Mouse (Mus musculus): ENCODE results near the gene Hoxc13.

The Hoxc13 gene

DNA sequence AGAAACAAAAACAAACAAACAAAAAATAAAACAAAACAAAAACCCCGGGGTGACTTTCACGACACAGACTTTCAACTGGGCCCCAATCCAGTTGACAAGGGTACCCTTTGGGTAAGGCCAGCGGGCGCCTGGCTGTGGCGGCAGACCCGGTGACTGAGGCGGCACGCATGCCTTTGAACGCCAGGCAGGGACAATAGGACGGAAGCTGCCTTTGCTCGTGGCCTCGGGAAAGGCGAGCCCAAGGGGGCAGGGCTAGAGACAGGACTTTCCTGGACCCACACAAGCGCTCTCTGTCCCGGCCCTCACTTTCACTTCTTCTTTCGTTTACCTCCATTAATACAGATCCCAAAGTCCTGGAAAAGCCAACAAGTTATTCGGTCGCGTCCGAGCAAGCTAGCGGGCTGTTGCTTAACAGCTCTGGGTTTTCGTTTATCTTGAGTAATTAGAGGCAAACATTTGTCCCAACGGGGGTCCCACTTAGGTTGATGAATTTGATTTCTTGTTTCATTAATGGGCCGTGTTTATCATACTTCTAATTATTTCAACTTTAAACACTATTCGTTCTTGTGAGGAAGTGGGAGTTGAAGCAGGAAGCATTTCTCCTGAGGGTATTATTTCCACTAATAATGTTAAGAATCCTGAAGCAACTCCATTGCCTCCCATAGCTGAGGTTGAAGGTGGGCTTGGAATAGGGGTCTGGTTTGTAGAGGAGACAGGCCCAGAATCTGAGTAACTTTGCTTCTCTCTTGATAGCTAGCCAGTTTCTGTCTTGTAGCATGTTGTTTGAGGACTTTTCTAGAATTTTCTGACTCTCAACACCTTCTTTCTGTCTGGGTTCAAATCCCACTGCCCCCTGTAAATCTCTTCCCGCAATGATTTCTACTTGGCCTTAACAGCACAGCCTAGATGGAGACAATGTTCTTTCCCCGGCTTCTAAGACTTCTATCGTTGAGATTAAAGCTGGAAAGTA, 43.1 kb downstream of the Hoxc13 start:
- no peak for DNase-seq (ENCODE audit: low read depth, low spot score)

DNA sequence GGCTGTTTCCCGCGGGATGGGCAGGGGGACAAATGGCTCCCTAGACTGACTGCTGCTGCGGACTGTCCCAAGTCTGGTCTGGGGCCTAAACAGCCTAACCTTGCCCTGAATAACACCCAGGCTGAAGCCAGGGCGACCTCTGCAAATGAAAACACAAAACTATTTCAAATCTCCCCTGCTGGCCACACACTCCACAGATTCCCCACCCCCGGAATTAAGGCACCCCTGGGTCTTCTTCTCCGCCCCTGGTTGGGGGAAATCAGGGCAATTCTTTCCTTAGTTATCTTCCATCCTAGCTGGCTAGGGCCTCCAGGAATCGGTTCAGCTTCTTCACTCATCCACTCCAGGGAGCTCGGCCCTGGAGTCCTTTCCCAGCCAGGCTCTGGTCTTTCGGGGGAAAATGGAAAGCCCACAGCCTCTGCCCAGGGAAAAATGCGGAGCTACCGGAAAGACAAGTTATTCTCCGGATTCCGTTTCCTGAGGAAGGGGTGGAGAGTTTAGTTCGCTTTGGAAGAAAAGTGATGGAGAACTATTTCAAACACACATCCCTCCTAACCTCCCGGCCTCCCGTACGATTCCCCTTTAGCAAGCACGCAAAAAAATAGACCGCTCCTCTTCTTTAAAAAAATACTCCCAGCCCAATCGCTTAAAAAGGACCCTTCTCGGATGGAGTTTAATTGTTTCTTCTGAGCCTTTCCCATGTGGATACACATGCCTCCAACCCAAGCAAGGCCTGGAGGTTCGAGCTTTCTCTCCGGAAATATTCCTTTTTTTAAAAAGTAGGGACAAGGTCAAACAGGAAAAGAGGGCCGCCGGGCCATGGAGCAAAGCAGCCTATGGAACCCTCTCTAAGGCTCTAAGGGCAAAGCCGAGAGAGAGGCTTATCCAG, 44.3 kb downstream of the Hoxc13 start:
- DNase-seq (ENCODE audit: low read depth, low spot score) = no peak

DNA sequence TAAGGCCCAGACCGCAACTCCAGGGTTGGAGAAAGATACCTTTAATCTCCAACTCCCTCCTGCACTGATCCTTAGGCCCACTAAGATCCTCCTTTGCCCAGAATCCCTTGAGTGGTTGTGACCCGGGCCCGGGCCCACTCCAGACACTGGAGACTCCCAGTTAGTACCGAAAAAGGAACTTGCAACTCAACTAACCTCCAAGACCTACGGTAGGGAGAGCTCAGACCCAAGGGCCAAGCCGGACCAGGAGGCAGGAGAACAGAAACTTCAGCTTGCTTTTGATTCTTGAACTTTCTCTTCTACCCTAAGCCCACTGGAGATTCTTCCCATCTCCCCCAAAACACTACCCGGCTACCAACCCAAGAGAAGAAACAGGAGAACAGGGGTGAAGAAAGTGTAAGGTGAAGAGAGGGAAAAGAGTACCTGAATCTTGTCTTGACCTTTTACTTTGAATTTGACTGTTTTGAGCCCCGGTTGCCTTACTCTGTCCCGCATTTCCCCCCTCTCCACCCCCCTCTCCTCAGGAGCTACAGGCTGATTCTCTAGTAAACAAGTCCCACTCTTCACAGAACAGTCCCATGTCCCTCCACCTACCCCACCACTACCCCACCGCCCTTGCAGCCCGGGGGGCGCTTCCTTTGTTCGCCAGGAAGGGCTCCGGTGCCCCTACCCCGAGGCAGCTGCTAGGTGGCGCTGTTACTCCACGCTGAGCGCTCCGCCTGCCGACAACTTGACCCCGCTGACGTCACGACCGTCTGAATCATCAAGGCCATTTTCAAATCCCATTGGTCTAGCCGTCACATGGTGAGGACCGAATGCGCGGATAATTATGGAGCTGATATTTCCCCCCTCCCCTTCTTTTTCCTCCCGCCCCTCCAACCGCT, 45.2 kb downstream of the Hoxc13 start:
- peak; percentile 89 for DNase-seq (ENCODE audit: low read depth, low spot score)

DNA sequence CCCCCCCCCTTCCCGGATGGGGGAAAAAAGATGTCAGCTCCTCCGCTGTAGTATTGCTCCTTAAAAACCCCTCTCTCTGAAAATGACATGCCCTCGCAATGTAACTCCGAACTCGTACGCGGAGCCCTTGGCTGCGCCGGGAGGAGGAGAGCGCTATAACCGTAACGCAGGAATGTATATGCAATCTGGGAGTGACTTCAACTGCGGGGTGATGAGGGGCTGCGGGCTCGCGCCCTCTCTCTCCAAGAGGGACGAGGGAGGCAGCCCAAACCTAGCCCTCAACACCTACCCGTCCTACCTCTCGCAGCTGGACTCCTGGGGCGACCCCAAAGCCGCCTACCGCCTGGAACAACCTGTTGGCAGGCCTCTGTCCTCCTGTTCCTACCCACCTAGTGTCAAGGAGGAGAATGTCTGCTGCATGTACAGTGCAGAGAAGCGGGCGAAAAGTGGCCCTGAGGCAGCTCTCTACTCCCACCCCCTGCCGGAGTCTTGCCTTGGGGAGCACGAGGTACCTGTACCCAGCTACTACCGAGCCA, 45.9 kb downstream of the Hoxc13 start, which contains the start of gene Hoxc10:
Hoxc10 (plus strand) TSS at position 21 of the 536 bp plus-strand sequence.
- DNase-seq (ENCODE audit: low read depth, low spot score) = no peak

DNA sequence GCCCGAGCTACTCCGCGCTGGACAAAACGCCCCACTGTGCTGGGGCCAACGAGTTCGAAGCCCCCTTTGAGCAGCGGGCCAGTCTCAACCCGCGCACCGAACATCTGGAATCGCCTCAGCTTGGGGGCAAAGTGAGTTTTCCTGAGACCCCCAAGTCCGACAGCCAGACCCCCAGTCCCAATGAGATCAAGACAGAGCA, 46.3 kb downstream of the Hoxc13 start, which contains the start of gene Hoxc5:
Hoxc5 (plus strand) TSS at position 132 of the 199 bp plus-strand sequence.
- no peak for DNase-seq (ENCODE audit: low read depth, low spot score)

DNA sequence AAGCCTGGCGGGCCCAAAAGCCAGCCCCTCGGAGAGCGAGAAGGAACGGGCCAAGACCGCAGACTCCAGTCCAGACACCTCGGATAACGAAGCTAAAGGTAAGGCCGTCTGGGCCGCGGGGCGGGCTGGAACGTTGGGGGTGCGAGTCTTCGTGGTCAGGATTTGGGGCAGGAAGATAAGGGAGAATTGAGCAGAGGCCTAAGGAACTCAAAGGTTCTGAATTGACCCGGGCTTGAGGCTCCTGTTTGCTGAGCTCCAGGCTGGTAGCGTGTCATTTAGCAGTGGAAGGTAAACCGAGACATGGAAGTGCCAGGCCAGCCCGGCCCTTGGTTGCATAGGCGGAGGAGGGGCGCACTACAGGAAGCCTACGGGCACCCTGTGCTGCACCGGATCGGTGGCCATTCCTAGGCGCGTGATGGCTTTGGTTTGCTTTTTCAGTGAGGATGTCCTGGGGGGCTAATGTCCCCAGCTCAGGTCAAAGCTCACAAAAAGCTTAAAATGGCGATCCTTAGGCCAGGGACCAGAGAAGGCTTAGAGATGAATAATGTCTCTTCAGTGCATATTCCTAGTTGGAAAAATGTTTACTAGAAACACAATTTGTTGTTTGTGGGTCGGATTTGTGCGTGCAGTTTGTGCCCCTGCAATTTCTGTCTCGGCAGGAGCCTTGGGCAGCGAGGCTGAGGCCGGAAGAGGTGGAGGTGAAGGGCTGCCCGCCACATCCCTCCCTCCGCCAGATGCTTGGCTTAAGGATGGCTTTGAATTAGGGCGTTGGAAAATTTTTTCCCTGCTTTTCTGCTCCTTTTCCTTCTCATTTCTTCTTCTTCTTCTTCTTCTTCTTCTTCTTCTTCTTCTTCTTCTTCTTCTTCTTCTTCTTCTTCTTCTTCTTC, 46.9 kb downstream of the Hoxc13 start:
- no peak for DNase-seq (ENCODE audit: low read depth, low spot score)

DNA sequence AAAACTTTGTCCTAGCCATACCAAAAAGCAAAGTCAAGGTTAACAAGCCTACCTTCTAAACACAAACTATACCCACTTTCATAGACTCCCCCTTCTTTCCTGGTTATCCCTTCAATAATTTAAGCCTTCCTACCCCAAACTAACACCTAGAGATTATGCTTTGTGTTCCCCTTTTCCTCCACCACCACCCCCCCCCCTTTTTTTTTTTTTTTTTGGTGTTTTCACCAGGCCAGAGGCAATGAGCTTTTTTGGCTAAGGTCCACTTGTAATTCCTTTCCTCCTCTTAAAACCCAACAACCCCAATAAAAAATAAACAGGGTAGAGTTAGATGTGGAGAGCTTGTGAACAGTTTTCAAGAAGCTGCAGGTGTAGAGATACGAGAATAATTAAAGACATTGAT, 48.4 kb downstream of the Hoxc13 start:
- no peak for DNase-seq (ENCODE audit: low read depth, low spot score)

DNA sequence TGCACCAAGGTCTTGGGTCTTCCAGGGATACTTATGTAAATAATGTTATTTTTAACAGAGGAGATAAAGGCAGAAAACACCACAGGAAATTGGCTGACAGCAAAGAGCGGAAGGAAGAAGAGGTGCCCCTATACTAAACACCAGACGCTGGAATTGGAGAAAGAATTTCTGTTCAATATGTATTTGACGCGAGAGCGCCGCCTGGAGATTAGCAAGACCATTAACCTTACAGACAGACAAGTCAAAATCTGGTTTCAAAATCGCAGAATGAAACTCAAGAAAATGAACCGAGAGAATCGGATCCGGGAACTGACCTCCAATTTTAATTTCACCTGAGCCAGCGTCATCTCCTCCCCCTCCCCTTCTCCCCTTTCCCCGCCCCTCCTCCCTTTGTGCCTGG, 49.8 kb downstream of the Hoxc13 start:
- peak; percentile 46 for DNase-seq (ENCODE audit: low read depth, low spot score)

DNA sequence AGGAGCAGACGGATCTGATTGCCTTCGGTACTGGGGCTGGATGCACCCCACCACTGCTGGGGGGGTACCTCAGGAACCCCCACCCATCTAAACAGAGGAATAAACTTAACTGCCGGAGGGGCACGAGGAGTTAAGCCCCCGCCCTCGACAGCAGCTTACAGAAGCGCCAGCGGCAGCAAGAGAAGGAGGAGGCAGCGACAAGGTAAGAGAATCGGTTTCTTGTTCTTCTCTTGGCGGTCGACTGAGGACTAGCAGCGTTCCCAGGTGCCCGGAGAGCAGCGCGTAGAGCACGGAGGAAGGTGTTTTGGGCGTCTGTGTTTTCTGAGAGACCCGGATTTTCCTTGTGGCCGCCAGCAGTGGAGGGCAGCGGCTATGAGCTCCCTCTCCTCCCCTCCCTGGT, 51.4 kb downstream of the Hoxc13 start:
- no peak for DNase-seq (ENCODE audit: low read depth, low spot score)

DNA sequence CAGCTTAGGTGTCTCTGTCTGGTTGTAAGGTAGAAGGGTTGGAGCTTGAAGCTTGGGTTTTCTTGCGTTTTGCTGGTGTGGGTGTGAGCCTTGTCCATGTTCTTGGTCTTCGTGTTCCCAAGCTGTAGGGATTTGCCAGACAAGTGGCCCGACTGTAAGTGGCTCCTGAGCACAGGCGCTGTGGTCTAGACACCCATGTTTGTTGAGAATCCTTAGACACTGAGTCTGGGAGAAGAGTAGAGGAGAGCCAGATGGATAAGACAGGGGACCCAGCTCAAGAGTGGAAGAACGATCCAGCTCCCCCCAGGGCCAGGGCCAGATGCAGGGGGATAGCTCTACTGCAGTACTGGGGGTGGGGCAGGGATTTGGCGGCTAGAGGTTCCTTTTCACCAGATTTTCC, 51.9 kb downstream of the Hoxc13 start:
- DNase-seq (ENCODE audit: low read depth, low spot score) = no peak

DNA sequence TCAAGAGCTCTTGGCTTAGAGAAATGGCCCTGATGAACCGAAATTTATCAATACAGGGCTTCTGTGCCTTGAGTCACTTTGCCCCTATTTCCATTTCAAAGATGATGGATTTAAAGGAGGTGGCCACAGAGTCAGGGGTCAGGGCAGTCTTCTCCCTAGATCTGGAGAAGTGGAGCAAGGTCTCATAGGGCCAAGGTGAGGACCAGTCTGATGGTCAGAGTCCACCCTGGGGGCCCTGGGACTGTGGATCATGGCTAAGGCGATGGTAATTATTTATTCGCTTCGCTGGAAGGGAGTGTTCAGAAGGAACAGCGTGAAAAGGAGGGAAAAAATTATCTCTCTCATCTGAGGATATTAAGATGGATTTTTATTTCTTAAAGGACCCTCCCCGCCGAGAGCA, 54.1 kb downstream of the Hoxc13 start:
- no peak for DNase-seq (ENCODE audit: low read depth, low spot score)

DNA sequence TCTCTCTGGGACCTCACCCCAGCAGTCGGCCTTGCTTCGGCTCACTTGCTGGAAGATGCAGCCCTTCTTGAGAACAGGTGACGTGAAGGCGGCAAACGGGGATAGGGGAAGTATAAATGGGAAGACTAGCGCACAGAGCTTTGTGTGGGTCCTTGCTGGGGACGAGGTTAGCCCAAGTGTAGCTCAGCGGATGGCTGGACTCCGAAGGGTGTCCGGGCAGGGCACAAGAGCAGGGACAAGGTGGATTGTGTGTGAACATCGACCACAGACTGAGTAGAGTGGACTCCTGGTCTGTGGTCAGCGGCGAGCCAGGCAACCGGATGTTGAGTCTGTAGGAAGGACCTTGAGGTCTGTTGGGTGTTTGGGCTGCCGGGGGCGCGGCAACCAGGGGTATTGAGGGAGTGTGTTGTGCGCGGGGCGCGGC, 54.8 kb downstream of the Hoxc13 start:
- DNase-seq (ENCODE audit: low read depth, low spot score) = no peak

DNA sequence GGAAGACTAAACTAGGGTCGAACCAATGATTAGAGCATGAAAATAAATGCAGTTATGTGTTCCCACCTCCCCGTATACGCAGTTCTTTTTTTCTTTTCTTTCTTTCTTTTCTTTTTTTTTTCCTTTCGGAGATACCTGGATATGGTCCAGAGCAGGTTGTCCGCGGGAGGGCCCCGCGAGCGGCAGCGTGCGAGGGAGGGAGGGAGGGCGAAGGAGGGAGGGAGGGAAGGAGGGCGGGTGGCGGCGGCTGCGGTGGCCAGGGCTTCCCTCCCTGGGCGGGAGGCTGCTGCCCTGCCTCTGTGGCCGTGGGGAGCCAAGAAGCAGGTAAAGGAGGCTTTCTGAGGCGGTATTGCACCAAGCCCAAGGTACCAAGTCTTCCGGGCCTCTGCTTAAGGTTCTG, 55.3 kb downstream of the Hoxc13 start, which contains the start of gene Hoxc9:
Hoxc9 (plus strand) TSS at position 269 of the 400 bp plus-strand sequence.
- no peak for DNase-seq (ENCODE audit: low read depth, low spot score)

DNA sequence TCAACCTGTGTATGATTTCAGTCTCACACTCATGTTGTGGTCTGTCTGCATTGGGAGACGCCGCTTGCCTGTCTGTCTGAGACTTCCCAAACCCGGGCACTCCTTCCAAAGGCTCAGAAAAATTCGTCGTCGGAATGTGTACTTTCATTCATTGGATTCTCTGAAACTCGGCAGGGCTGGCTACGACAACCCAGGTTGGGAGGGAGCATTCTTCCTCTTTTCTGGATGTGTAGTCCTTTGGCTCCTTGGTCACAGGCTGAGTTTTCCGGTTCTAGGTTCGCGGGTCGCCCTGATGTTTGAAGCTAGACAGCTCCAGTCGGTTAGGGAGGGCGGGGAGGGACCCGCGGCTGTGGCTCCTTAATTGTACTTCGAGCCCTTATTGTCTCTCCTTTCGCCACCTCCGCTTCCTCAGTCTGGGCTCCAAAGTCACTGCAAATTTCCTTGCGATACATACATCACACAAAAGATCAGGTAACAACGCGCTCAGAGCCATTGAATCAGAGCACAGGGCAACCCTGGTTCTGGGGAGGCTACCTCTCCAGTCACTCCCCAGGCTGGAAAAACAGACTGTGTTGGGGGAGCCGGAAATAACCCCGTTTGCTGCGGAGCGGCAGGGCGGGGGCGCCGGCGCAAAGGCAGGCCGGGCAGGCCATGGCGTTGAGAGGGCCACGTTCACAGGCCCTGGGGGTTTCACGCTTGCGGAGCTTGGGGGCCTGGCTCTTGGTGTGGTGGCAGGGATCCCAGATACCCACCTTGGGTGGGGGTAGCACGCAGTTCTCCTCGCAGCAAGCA, 55.9 kb downstream of the Hoxc13 start:
- peak; percentile 56 for DNase-seq (ENCODE audit: low read depth, low spot score)

DNA sequence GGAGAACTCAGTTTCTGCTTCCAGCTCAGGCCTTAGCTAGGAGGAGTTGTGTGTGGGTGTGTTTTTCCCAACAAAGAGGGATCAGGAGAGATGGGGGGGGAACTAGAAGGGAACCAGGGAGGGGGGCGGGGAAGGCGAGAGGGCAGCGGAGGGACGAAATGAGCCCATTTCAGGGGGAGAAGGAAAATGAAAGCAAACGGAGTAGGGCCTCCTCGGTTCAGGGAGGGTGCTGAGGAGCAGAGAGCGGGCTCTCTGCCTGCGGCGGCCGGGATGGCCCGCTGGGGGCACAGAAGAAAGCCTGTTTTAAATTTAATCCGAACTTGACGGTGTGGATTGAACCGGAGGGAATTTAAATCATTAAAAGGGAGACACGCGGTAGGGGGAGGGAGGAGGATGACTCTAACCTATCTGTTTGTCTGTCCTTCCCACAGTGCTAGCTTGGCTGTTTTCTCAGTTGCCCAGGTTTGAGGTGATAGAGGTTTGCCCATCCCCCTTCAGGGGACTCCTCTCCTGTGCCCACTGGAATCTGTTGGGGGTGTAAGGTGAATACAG, 56.6 kb downstream of the Hoxc13 start:
- peak; percentile 43 for DNase-seq (ENCODE audit: low read depth, low spot score)
